Mouse (Mus musculus): ENCODE measurements around the gene Lipt1.

Lipt1 gene

GRCm38 (mm10) chr1:37899816-37900215 lies 28.3 kb downstream of the Lipt1 start:
- DNase-seq (ENCODE audit: low spot score): no peak

GRCm38 (mm10) chr1:37900288-37900687 lies 28.8 kb downstream of the Lipt1 start:
- DNase-seq (ENCODE audit: low spot score): no peak

DNA sequence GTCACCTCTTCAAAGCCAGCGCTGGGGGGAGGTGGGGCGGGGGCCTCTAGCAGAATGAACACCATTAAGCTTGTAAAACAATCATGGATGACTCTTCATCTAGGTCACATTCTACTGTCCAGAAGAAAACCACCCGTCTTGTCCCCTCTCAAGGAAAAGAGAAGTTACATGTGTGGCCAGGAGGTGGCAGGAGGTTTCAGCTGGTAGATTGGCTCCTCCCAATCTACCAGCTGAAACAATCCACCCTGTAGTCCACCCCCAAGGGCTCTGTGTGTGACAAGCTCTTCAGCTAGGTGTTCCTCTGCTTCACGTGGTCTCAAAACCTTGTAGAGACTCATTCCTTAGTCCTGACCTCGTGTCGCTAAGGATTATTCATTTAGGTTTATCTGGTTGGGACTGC lies 31.6 kb downstream of the Lipt1 start:
- DNase-seq (ENCODE audit: low spot score): no peak

- DNase-seq (ENCODE audit: low spot score): no peak
Measured at GRCm38 (mm10) chr1:37912751-37913150, 41.2 kb downstream of the Lipt1 start.

- no peak for DNase-seq (ENCODE audit: low spot score)
Measured at GRCm38 (mm10) chr1:37916393-37916792, 44.9 kb downstream of the Lipt1 start, which contains the start of gene Lyg2. Gene Lyg2 (minus strand): TSS chr1:37916493.

GRCm38 (mm10) chr1:37917666-37918065 lies 46.1 kb downstream of the Lipt1 start:
- no peak for DNase-seq (ENCODE audit: low spot score)

- DNase-seq (ENCODE audit: low spot score): no peak
Measured at GRCm38 (mm10) chr1:37918096-37918495, 46.6 kb downstream of the Lipt1 start.

DNA sequence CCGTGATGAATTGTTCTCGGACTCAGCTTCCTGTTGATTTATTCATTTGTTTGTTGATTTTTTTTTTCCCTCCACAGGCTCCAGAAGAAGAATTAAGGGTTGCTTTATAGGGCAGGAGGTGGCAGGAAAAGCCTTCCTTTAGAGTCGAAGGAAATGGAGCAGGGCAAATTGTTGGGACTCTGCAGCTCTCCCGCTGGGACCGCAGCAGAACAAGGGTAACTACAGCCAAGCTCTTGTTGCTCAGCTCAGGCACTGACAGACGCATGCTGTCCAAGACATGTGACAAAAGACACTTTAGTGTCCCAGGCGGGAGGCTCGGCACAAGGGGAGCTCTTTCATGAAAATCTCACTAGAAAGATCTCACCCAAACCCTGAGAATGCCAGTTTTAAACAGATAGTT lies 51.0 kb downstream of the Lipt1 start:
- DNase-seq (ENCODE audit: low spot score): no peak
